Mouse (Mus musculus): ENCODE measurements around the gene Arhgap20. TPM values are rescaled to one million over a fixed set of nuclear protein-coding genes. Genes with fewer than 3 reads are reported as not detected.

The Arhgap20 gene
- polyA plus RNA-seq, 1 experiment from 2014 or later, result 1.9 TPM

DNA sequence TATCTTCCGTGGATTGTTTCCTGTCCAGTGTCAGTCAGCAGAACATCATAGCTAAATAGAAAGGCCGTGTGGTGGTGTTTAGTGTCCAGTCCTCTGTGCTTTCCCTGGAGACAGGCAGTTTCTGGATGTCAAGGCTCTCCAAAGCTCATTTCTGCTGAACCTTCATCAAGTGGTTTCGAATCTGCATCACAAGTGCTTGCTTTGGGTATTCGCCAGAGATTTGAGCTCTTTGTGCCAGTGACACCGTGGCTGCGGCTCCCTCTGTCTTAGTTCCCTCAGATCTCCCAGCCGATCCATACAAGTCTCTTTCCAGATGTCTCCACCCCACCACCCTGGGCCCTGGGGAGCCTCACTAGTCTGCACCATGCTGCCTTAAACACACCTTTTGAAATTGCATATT is 72.6 kb downstream of the Arhgap20 start:
- TF ChIP-seq EP300 (optimal IDR thresholded peaks at IDR 0.05) (no peak), CTCF (IDR thresholded peaks at IDR 0.05; ENCODE audit: low read depth) (no peak)
- DNase-seq (ENCODE audit: low spot score), result no peak
- no peaks in the 10 kb centered on the region for H3K36me3 ChIP-seq (ENCODE audit: control insufficient read depth, insufficient read depth, low read length)
- no peaks in the 10 kb centered on the region for H3K27me3 ChIP-seq (ENCODE audit: control insufficient read depth, insufficient read depth, low read length)
- no peak overlapping the region for H3K4me2 ChIP-seq (replicated peaks; ENCODE audit: low read depth)
- H3K9ac ChIP-seq (ENCODE audit: low read length), result no peak overlapping the region
- no peaks in the 10 kb centered on the region for H3K9me3 ChIP-seq (ENCODE audit: control insufficient read depth, low read length)
- 77% methylated on average over 7 of the region's 7 CpGs for WGBS
- no peak overlapping the region for H3K27ac ChIP-seq (replicated peaks)
- no peak overlapping the region for H3K4me3 ChIP-seq (ENCODE audit: low read depth, low read length)
- no peaks in the 10 kb centered on the region for H3K4me1 ChIP-seq (replicated peaks; ENCODE audit: control insufficient read depth, insufficient read depth)
- ATAC-seq (ENCODE audit: low FRiP score, low TSS enrichment), result no peak

DNA sequence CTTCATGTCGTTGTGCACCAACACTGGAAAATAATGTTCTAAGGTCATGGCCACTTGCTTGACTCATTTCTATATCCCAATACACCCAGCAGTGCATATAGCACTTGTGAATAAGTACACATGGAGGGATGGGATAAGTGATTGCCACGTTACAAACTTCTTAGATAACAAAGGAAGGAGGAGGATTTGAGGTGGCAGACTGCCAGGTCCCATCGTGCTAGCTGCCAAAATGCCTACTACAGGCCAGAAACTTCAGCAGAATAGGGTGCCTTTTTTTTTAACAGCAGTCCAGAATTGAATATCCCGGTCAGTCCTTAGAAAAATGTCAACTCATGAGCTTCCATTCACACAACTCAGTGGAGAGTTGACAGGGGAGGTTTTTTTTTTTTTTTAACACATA is 78.1 kb downstream of the Arhgap20 start:
- TF ChIP-seq CTCF (IDR thresholded peaks at IDR 0.05; ENCODE audit: low read depth) (no peak), EP300 (optimal IDR thresholded peaks at IDR 0.05) (no peak)
- Histone ChIP-seq H3K4me1 (replicated peaks; ENCODE audit: control insufficient read depth, insufficient read depth) (no peaks in the 10 kb centered on the region), H3K36me3 (ENCODE audit: control insufficient read depth, insufficient read depth, low read length) (no peaks in the 10 kb centered on the region), H3K27me3 (ENCODE audit: control insufficient read depth, insufficient read depth, low read length) (no peaks in the 10 kb centered on the region), H3K9ac (ENCODE audit: low read length) (no peak overlapping the region), H3K4me3 (ENCODE audit: low read depth, low read length) (no peak overlapping the region), H3K9me3 (ENCODE audit: control insufficient read depth, low read length) (no peaks in the 10 kb centered on the region), H3K27ac (replicated peaks) (no peak overlapping the region), H3K4me2 (replicated peaks; ENCODE audit: low read depth) (no peak overlapping the region)
- DNase-seq (ENCODE audit: low spot score) (no peak), ATAC-seq (ENCODE audit: low FRiP score, low TSS enrichment) (no peak)
- 38% methylated on average over 4 of the region's 4 CpGs for WGBS

DNA sequence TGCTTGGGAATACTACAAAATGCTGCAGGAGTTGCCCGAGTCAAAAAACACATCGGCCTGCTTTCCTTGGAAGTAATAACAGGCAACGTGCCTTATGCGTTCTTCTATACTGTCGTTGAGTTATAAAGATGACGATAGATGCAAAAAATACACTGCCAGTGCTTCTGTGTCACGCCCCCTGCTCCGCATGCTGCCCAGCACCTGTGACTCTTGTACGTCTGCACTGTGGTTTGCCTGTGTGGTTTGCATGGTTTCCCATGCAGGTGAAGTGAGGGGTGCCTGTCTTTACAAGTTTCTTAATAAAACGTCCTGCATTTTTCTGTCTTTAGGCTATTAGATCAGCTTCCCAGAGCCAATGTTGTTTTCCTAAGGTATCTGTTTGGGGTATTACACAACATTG is 80.7 kb downstream of the Arhgap20 start:
- Histone ChIP-seq H3K9me3 (ENCODE audit: control insufficient read depth, low read length) (no peaks in the 10 kb centered on the region), H3K4me2 (replicated peaks; ENCODE audit: low read depth) (no peak overlapping the region), H3K27me3 (ENCODE audit: control insufficient read depth, insufficient read depth, low read length) (no peaks in the 10 kb centered on the region), H3K36me3 (ENCODE audit: control insufficient read depth, insufficient read depth, low read length) (no peaks in the 10 kb centered on the region; the same call in 1 of the 2 replicates), H3K9ac (ENCODE audit: low read length) (no peak overlapping the region), H3K4me1 (replicated peaks; ENCODE audit: control insufficient read depth, insufficient read depth) (no peaks in the 10 kb centered on the region), H3K27ac (replicated peaks) (no peak overlapping the region), H3K4me3 (ENCODE audit: low read depth, low read length) (no peak overlapping the region)
- TF ChIP-seq EP300 (optimal IDR thresholded peaks at IDR 0.05), result no peak
- TF ChIP-seq CTCF (IDR thresholded peaks at IDR 0.05; ENCODE audit: low read depth), result no peak
- DNase-seq (ENCODE audit: low spot score), result no peak
- ATAC-seq (ENCODE audit: low FRiP score, low TSS enrichment), result no peak
- whole genome bisulfite sequencing, result 87% methylated on average over 10 of the region's 10 CpGs

DNA sequence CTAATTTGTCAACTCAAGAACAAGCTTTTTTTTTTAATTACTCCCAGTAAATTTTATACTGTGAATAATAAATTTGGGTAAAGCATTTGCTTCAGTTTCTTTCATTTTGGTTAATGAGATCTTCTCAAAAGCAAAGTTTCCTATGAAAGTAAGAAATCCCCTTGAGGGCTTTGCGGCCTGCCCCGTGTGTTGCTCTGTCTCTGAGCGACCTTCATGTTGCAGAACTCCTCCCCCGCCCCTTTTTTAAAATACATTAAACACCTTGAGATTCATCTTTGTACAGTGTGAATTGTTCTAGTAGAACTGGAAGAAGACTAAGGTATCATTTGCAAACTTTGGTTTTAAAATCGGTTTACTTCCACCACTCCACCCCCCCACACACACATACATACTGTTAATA is 88.6 kb downstream of the Arhgap20 start:
- DNase-seq (ENCODE audit: low spot score), result no peak
- no peak overlapping the region for H3K9ac ChIP-seq (ENCODE audit: low read length)
- H3K27me3 ChIP-seq (ENCODE audit: control insufficient read depth, insufficient read depth, low read length), result no peaks in the 10 kb centered on the region
- H3K9me3 ChIP-seq (ENCODE audit: control insufficient read depth, low read length), result no peaks in the 10 kb centered on the region
- no peak for ATAC-seq (ENCODE audit: low FRiP score, low TSS enrichment)
- no peaks in the 10 kb centered on the region; the same call in 1 of the 2 replicates for H3K36me3 ChIP-seq (ENCODE audit: control insufficient read depth, insufficient read depth, low read length)
- no peaks in the 10 kb centered on the region for H3K4me1 ChIP-seq (replicated peaks; ENCODE audit: control insufficient read depth, insufficient read depth)
- H3K4me2 ChIP-seq (replicated peaks; ENCODE audit: low read depth), result no peak overlapping the region
- H3K4me3 ChIP-seq (ENCODE audit: low read depth, low read length), result no peak overlapping the region
- 91% methylated on average over 5 of the region's 5 CpGs for WGBS
- TF ChIP-seq CTCF (IDR thresholded peaks at IDR 0.05; ENCODE audit: low read depth) (no peak), EP300 (optimal IDR thresholded peaks at IDR 0.05) (no peak)
- no peak overlapping the region for H3K27ac ChIP-seq (replicated peaks)

DNA sequence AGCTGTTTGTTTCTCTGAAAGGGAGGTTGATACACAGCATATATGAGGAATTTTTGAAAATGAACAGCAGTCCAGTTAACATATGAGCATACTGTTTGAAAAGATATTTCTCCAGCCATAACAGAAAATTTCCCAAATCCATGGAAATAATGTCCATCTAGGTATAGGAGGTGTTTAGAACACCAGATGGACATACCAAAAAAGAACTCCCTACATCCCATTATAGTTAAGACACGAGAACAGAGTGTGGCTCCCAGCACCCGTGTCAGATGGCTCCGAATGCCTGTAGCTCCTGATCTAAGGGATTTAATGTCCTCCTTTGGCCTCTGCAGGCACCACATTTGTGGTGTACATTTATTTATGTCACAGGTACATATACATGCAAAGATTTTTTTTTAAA is 99.1 kb downstream of the Arhgap20 start:
- H3K4me2 ChIP-seq (replicated peaks; ENCODE audit: low read depth), result no peak overlapping the region
- no peak for DNase-seq (ENCODE audit: low spot score)
- H3K36me3 ChIP-seq (ENCODE audit: control insufficient read depth, insufficient read depth, low read length), result no peaks in the 10 kb centered on the region
- 85% methylated on average over 3 of the region's 3 CpGs for WGBS
- no peak overlapping the region for H3K27ac ChIP-seq (replicated peaks)
- H3K4me1 ChIP-seq (replicated peaks; ENCODE audit: control insufficient read depth, insufficient read depth), result no peaks in the 10 kb centered on the region
- ATAC-seq (ENCODE audit: low FRiP score, low TSS enrichment), result no peak
- H3K9ac ChIP-seq (ENCODE audit: low read length), result no peak overlapping the region
- H3K4me3 ChIP-seq (ENCODE audit: low read depth, low read length), result no peak overlapping the region
- no peak for TF ChIP-seq EP300 (optimal IDR thresholded peaks at IDR 0.05)
- TF ChIP-seq CTCF (IDR thresholded peaks at IDR 0.05; ENCODE audit: low read depth), result no peak
- H3K9me3 ChIP-seq (ENCODE audit: control insufficient read depth, low read length), result no peaks in the 10 kb centered on the region
- no peaks in the 10 kb centered on the region for H3K27me3 ChIP-seq (ENCODE audit: control insufficient read depth, insufficient read depth, low read length)

DNA sequence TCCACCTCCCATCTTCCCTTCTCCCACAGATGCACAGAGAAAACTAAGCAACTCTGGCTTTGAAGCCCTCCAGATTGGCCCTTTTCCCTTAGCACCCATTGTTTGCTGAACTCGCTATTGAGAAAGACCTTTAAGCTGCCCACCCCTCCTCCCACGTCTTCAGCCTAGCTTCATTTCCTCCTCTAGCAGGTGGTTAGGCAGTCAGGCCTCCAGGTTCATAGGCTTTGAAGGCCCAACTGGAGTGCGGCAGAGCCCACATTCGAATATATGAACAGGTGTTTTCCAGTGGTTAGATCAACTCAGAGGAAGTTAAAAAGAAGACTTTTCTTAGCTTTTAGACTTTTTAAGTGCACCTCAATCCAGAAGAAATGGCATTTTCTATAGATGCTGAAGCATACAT is 101.5 kb downstream of the Arhgap20 start:
- no peak for DNase-seq (ENCODE audit: low spot score)
- H3K36me3 ChIP-seq (ENCODE audit: control insufficient read depth, insufficient read depth, low read length), result no peaks in the 10 kb centered on the region
- no peak overlapping the region for H3K4me2 ChIP-seq (replicated peaks; ENCODE audit: low read depth)
- ATAC-seq (ENCODE audit: low FRiP score, low TSS enrichment), result no peak
- 55% methylated on average over 4 of the region's 4 CpGs for WGBS
- H3K27me3 ChIP-seq (ENCODE audit: control insufficient read depth, insufficient read depth, low read length), result no peaks in the 10 kb centered on the region
- H3K9ac ChIP-seq (ENCODE audit: low read length), result no peak overlapping the region
- no peaks in the 10 kb centered on the region for H3K9me3 ChIP-seq (ENCODE audit: control insufficient read depth, low read length)
- H3K4me3 ChIP-seq (ENCODE audit: low read depth, low read length), result no peak overlapping the region
- TF ChIP-seq CTCF (IDR thresholded peaks at IDR 0.05; ENCODE audit: low read depth), result no peak
- no peak for TF ChIP-seq EP300 (optimal IDR thresholded peaks at IDR 0.05)
- H3K27ac ChIP-seq (replicated peaks), result no peak overlapping the region
- H3K4me1 ChIP-seq (replicated peaks; ENCODE audit: control insufficient read depth, insufficient read depth), result no peaks in the 10 kb centered on the region

All from stomach, postnatal 0 days (tissue).